Mouse (Mus musculus) ES-Bruce4 (cell line): Measurements from ENCODE around the gene Gsto2.

Source experiments
- CTCF ChIP-seq: IDR thresholded peaks from one replicate; pipeline ENCODE4 v1.8.1; 2011; ENCODE audit warnings: low read depth, low read length
- EP300 ChIP-seq: IDR thresholded peaks from 2 replicates; pipeline ENCODE4 v1.6.1; 2011; ENCODE audit warnings: low read depth, low read length; ENCODE audit not compliant: insufficient read depth
- POLR2A ChIP-seq: IDR thresholded peaks from one replicate; pipeline ENCODE4 v1.8.1; 2011; ENCODE audit warnings: low read length; ENCODE audit not compliant: insufficient read depth

GRCm38 (mm10) chr19:47886617-47887016, 21.3 kb downstream of the Gsto2 start:
- no peak for TF ChIP-seq CTCF
- TF ChIP-seq POLR2A, result no peak
- TF ChIP-seq EP300, result no peak
